Mouse (Mus musculus) neural tube, embryonic 13.5 days (tissue): ENCODE data around the gene Mnx1. TPM values are rescaled to one million over a fixed set of nuclear protein-coding genes. Genes with fewer than 3 reads are reported as not detected.

Experiments used
- ATAC-seq: fragments of 200-750 bp; cut with Nextera tagmentation; 2 replicates; pipeline ENCODE4 v1.8.0; 2017; ENCODE audit warnings: low read depth, mild to moderate bottlenecking, moderate TSS enrichment, moderate library complexity
- H3K27ac ChIP-seq: fragments of 300-500 bp; sonication (generic); replicated peaks from 2 replicates; pipeline ENCODE4 v1.5.1; 2015; ENCODE audit warnings: moderate library complexity, mild to moderate bottlenecking, inconsistent platforms
- H3K27me3 ChIP-seq: fragments of 300-500 bp; sonication (generic); 2 replicates; pipeline ENCODE4 v1.6.1; 2015; ENCODE audit warnings: mild to moderate bottlenecking, inconsistent platforms
- H3K36me3 ChIP-seq: fragments of 300-500 bp; sonication (generic); 2 replicates; pipeline ENCODE4 v1.6.1; 2015; ENCODE audit warnings: mild to moderate bottlenecking, inconsistent platforms
- H3K4me1 ChIP-seq: fragments of 300-500 bp; sonication (generic); replicated peaks from 2 replicates; pipeline ENCODE4 v1.6.1; 2015; ENCODE audit warnings: inconsistent platforms
- H3K4me2 ChIP-seq: fragments of 300-500 bp; sonication (generic); 2 replicates; pipeline ENCODE4 v1.6.1; 2015; ENCODE audit warnings: inconsistent platforms, mild to moderate bottlenecking, moderate library complexity
- H3K4me3 ChIP-seq: fragments of 300-500 bp; sonication (generic); 2 replicates; pipeline ENCODE4 v1.5.1; 2015; ENCODE audit warnings: mild to moderate bottlenecking, inconsistent platforms
- H3K9ac ChIP-seq: fragments of 300-500 bp; sonication (generic); 2 replicates; pipeline ENCODE4 v1.6.1; 2015; ENCODE audit warnings: moderate library complexity, mild to moderate bottlenecking, inconsistent platforms
- H3K9me3 ChIP-seq: fragments of 300-500 bp; sonication (generic); 2 replicates; pipeline ENCODE4 v1.6.1; 2016; ENCODE audit warnings: inconsistent platforms
- whole genome bisulfite sequencing: fragments of 180-500 bp; shearing (Covaris S2); methylation state at CpG from one replicate; pipeline ENCODE4 v1.1.7; 2015; 5-methylcytosine and 5-hydroxymethylcytosine counted together
- polyA plus RNA-seq: library from polyadenylated mRNA; unstranded; fragments of >200 nt; fragmentation: Nextera tagmentation; extraction: Ambion mirVana; gene quantifications from 2 replicates; pipeline ENCODE4 v1.2.1, GENCODE M21; 2015

The Mnx1 gene
- polyA plus RNA-seq: 3.0 and 3.6 TPM in 2 replicates

DNA sequence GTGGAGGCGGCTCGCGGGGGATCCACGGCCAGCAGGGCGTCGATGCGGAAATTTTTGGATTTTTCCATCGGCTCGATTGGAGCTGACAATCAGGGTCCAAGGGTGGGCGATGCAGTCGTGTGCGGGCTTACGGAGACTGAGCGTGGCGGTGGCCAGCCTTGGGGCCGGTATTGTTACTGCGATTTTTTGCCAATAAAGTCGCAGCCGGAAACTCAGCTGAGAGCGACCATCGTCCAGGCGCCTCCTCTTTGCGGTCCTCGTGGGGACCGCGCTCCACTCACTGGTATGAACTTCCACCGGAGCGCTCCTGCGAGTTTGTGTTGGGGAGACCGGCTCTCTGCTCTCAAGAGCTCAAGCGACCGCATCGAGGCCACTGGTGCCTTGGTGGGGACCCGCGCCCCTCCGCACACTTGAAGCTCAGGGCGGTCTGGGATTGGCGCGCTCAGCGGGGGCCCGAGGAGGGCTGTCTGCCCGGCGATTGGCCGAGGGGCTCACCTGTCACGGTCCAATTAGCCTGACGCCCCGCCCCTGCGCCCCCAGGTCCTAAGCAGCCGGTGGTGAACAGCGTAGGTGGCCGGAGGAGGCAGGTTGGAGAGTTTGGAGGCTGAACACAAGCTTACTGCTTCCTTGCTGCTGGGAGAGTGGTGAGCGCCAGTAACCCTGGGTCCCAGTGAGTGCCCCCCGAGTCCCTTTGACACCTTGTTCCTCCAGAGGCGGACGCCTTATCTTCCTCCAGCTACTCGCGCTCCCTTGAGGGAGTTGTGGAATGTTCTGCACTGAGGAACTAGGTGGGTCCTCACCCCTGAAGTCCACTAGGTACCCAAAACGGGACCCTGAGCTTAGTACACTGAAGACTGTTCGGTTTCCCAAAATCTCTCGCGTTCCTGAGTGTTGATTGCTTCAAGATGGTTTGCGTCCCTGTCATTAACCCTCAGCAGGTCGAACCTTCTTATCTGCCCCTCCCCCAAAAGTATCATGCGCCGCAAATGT lies at the start of gene Mnx1:
Mnx1 (minus strand) TSS at position 263 of the 990 bp plus-strand sequence.
- peaks cover 100% of the 10 kb centered on the region for H3K27me3 ChIP-seq
- ATAC-seq: peak; percentile 52
- no peak within 1 kb of the TSS for H3K27ac ChIP-seq
- peak within 1 kb of the TSS; percentile 34 for H3K4me3 ChIP-seq
- H3K9me3 ChIP-seq: no peaks in the 10 kb centered on the region
- H3K36me3 ChIP-seq: no peaks in the 10 kb centered on the region
- peak within 1 kb of the TSS; percentile 46 for H3K4me2 ChIP-seq
- peaks cover 16% of the 10 kb centered on the region for H3K4me1 ChIP-seq
- under 1% methylated on average over 65 of the region's 65 CpGs for WGBS
- peak within 1 kb of the TSS; percentile 27; the same call in 1 of the 2 replicates for H3K9ac ChIP-seq

DNA sequence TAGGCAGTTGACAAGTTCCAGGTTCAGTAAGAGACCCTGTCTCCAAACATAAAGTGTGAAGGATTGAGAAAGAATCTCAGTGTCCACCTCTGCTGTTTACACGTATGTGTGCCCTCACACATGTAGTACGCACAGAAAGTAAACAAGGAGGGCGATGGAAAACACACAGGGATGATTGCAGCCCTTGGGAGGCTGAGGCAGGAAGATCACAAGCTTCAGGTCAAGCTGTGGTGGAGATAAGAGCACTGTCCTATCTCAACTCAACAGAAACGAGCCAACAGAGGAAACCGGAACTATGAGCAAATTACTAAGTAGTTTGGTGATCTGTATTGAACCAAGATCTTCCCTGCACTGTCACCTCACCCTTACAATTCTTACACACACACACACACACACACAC lies 38.2 kb upstream of the Mnx1 start:
- Histone ChIP-seq H3K9me3 (no peaks in the 10 kb centered on the region), H3K36me3 (no peaks in the 10 kb centered on the region), H3K27ac (no peak overlapping the region), H3K9ac (no peak overlapping the region), H3K4me3 (no peak overlapping the region), H3K4me1 (no peaks in the 10 kb centered on the region), H3K4me2 (no peak overlapping the region), H3K27me3 (no peaks in the 10 kb centered on the region)
- ATAC-seq: no peak
- 91% methylated on average over 5 of the region's 5 CpGs for WGBS

DNA sequence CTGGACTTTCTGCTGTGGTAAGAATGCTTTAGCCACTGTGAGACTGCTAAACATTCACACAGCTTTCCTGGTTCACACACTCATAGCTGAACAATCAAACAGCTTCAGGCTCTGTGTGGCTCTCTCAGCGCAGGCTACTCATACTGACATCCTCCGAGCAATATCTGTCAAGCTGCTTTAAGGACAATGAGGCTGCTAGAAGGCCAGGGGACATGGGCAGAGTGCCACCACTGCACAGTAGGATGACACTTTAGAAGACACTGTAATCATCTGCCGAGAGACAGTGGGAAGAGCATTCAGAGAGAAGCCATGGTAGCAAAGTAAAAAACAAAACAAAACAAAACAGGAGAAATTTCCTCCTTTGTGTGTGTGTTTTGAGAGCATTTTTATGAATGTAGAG lies 37.6 kb upstream of the Mnx1 start:
- Histone ChIP-seq H3K9ac (no peak overlapping the region), H3K4me1 (no peaks in the 10 kb centered on the region), H3K27me3 (no peaks in the 10 kb centered on the region), H3K4me3 (no peak overlapping the region), H3K9me3 (no peaks in the 10 kb centered on the region), H3K4me2 (no peak overlapping the region), H3K36me3 (no peaks in the 10 kb centered on the region), H3K27ac (no peak overlapping the region)
- no peak for ATAC-seq
- 77% methylated on average over 3 of the region's 3 CpGs for WGBS

DNA sequence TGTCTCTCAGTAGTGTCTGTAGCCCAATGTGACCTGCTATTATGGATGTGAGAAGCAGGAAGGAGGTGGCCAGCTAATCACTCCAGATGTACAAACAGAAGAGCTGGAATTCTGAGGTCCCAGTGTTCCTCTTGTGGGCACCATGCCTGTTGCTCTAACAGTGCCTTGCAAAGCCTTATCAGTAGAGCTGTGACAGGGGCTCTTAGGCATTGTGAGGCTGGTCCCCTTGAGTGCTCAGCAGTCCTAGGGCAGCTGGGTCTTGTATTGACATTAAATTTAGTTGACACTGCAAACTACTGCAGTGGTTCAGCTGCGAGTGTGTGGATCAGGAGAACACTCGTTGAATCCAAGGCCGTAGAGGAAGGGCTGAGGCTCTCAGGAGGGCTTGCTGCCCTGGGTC lies 28.7 kb upstream of the Mnx1 start:
- Histone ChIP-seq H3K27me3 (no peaks in the 10 kb centered on the region), H3K27ac (no peak overlapping the region), H3K9ac (no peak overlapping the region), H3K36me3 (no peaks in the 10 kb centered on the region), H3K4me2 (no peak overlapping the region), H3K9me3 (no peaks in the 10 kb centered on the region), H3K4me3 (no peak overlapping the region), H3K4me1 (no peaks in the 10 kb centered on the region)
- WGBS: 72% methylated on average over 3 of the region's 3 CpGs
- ATAC-seq: no peak

DNA sequence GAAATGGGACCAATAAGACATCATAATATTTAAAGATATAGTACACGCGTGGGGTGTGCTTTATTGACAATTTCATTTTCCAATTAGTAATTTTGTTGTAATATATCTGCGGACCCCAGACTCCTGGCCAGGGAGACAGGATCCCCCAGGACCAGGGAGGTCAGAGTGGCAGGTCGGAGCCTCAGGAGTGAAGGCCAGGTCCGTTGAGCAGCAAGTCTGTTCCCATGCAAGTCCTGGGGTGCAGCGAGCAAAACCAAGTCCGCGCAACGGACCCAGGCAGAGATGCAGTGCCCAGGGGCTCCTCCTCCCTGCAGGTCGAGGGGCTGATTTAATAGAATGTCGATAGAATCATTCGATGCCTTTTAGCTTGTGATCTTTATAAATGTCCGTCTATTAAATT lies 9.1 kb upstream of the Mnx1 start:
- Histone ChIP-seq H3K36me3 (no peaks in the 10 kb centered on the region), H3K9me3 (no peaks in the 10 kb centered on the region), H3K9ac (no peak overlapping the region), H3K4me1 (peaks cover 10% of the 10 kb centered on the region; the same call in 1 of the 2 replicates), H3K4me3 (no peak overlapping the region), H3K27me3 (peaks cover 96% of the 10 kb centered on the region), H3K27ac (no peak overlapping the region), H3K4me2 (no peak overlapping the region)
- WGBS: 15% methylated on average over 13 of the region's 13 CpGs
- no peak for ATAC-seq

DNA sequence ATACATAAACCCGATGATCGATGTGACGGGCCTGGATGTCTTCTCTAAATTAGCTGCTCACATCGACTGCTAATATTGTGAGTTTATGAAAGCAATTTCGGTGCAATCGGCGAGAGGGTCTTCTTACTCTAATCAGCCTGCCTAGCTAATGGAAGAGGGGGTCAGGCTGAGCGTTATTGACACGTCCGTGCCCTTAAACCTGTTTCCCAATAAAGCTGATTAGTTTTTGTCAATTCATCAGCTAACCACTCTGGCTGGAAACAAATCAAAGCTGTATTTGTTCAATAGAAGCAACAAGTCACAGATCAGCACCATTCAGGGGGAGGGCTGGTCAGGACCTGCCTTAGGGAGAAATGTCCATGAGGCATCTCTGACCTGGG lies 7.7 kb upstream of the Mnx1 start:
- WGBS: under 1% methylated on average over 10 of the region's 10 CpGs
- ATAC-seq: no peak
- no peak overlapping the region for H3K9ac ChIP-seq
- no peak overlapping the region for H3K4me3 ChIP-seq
- H3K9me3 ChIP-seq: no peaks in the 10 kb centered on the region
- no peak overlapping the region for H3K4me2 ChIP-seq
- no peaks in the 10 kb centered on the region for H3K36me3 ChIP-seq
- H3K4me1 ChIP-seq: peaks cover 10% of the 10 kb centered on the region; the same call in 1 of the 2 replicates
- H3K27me3 ChIP-seq: peaks cover 98% of the 10 kb centered on the region
- H3K27ac ChIP-seq: no peak overlapping the region

DNA sequence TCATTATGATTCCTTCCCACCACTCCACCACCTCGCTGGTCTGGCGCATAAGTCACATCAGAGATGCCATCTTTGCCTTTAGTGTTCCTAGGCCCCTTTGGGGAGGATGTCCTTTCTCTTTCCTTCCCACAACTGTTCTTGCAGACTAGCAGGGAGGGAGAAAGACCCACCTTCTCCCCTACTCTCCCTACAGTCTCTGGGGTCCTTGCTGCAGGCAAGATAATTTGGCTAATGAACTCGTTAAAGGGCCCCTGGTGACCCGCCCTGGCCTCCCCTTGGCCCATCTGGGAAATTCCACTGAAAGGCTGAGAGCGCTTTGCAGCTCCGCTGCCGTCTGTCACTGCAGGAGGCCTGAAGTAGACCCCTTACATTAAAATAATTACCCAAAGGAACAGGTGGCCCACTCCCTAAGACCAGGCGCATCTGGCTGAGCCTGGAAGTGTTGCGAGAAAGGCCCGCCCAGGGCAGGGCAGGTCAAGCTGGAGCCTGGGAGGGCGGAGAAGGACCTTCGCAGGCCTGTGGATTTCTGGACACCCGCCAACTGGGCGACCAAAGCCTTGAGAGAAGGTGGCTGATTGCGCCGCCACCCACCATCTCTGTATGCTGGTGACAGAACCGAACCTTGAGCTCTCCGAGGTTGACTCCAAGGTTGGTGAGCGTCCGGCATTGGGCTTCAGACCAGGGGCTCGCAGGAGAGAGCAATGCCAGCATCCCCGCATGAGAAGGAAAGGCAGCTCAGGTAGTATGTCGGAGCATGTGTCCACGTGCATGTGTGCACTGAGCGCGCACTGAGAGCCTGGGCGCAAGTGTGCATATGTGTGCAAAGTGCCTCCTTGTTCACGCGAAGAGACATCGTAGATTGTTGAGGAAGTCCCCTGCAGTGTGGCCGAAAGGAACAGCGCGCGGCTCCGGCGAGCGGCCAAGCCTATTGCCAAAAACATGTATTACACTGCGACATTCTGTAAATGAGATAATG lies 7.0 kb upstream of the Mnx1 start:
- no peaks in the 10 kb centered on the region for H3K9me3 ChIP-seq
- H3K27ac ChIP-seq: no peak overlapping the region
- ATAC-seq: no peak
- no peak overlapping the region for H3K4me3 ChIP-seq
- peaks cover 10% of the 10 kb centered on the region; the same call in 1 of the 2 replicates for H3K4me1 ChIP-seq
- H3K27me3 ChIP-seq: peaks cover 99% of the 10 kb centered on the region
- no peak overlapping the region for H3K4me2 ChIP-seq
- H3K36me3 ChIP-seq: no peaks in the 10 kb centered on the region
- under 1% methylated on average over 38 of the region's 38 CpGs for WGBS
- no peak overlapping the region for H3K9ac ChIP-seq

DNA sequence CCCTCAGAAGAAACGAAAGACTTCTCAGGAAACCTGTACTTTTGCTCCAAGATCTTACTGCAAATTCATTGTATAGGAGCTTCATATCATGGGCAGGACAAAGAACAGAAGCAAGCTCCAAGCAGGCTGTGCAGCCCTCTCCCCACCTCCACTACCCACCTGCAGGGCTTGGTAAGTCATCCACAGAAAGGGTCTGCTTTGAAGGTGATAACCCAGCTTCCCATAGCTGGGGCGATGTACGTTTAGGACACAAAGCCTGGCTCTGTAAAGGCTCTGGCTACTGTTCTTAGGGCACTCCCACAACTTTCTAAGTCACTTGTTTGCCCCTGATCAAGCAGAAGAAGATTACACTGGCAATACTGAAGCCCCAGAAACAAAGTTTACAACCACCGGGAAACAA lies 5.5 kb upstream of the Mnx1 start:
- no peaks in the 10 kb centered on the region for H3K9me3 ChIP-seq
- 2% methylated on average over 4 of the region's 4 CpGs for WGBS

DNA sequence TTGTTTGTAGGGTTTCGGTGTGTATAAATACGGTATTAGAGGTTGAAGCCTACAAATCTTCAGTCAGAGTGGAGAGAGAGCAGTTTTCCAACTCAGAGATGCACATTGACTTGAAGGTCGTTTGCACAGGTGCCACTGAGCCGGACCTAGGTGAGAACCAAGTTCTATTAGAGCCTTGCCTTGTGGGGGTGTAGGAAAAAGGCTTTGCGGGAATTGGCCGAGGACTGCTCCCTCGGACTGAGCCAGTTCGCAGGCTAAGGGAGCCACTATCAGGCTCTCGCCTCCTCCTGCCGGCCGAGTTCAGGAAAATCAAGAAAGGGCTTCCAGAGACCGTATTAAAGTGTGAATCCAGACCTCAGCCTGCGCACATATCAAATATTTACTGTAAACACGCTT lies 926 bp upstream of the Mnx1 start:
- 1% methylated on average over 14 of the region's 14 CpGs for WGBS
- Histone ChIP-seq H3K27me3 (peaks cover 100% of the 10 kb centered on the region), H3K4me3 (no peak overlapping the region), H3K36me3 (no peaks in the 10 kb centered on the region), H3K9ac (no peak overlapping the region), H3K9me3 (no peaks in the 10 kb centered on the region), H3K4me1 (peaks cover 16% of the 10 kb centered on the region), H3K27ac (no peak overlapping the region), H3K4me2 (peak overlapping the region; percentile 46; the same call in 1 of the 2 replicates)
- no peak for ATAC-seq

More for the DNA sequence above, 5.5 kb upstream of the Mnx1 start:
- Histone ChIP-seq H3K27ac (no peak overlapping the region), H3K9ac (no peak overlapping the region), H3K27me3 (peaks cover 99% of the 10 kb centered on the region), H3K4me2 (no peak overlapping the region), H3K4me3 (no peak overlapping the region), H3K4me1 (peaks cover 11% of the 10 kb centered on the region; the same call in 1 of the 2 replicates), H3K36me3 (no peaks in the 10 kb centered on the region)
- ATAC-seq: no peak

DNA sequence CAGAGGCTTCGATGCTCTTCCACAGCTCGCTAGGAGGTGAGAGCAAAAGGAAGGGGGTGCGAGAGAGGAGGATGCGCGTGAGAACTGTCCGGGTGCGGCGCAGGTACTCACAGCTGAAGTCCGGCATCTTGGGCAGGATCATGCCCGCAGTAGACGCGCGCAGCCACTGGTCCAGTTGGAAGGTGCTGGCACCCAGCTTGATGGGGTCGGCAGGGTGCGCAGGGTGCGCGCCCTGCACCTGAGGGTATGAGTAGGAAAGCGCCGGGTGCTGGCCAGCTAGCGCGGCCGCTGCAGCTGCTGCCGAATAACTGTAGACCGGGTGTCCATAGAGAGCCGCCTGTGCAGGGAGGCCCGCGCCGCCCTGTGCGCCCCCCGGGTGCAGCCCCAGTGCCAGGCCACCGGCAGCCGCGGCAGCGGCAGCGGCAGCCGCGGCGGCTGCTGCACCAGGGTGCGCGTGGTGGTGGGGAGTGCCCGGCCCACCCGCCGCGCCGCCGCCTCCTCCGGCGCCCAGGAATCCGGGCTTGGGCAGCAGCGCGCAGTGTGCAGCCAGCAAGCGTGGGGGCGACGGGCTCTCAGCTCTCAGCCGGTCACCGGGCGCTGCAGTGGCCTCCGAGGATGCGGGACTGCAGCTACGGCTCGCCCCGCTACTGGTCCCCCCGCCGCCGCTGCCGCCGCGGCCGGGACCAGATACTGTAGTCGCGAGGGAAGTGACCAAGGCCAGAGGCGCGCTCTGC lies 629 bp downstream of the Mnx1 start:
- H3K9ac ChIP-seq: peak overlapping the region; percentile 27; the same call in 1 of the 2 replicates

DNA sequence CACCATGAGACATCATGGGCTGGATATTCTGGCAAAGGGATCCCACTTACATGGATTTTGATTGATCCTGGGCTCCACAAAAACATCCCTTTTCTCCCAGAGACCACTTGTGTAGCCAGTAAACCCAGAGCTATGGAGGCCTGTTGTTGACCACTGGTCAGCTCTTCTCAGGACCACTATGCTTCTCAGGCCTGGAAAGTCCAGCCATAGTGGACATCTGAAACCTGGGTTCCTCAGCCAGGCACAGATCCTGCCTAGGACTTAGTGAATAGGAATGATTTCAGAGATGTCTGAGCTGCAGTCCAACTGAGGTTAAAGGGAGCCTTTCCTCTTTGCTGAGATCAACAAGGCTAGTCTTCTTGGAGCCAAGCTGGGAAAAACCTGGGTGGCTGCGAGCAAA lies 2.2 kb downstream of the Mnx1 start:
- WGBS: 0% methylated on average over 1 of the region's 1 CpGs
- H3K4me3 ChIP-seq: peak overlapping the region; percentile 34; the same call in 1 of the 2 replicates
- H3K9ac ChIP-seq: no peak overlapping the region
- no peaks in the 10 kb centered on the region for H3K36me3 ChIP-seq
- no peak overlapping the region for H3K27ac ChIP-seq
- H3K9me3 ChIP-seq: no peaks in the 10 kb centered on the region
- no peak overlapping the region for H3K4me2 ChIP-seq
- H3K4me1 ChIP-seq: peaks cover 16% of the 10 kb centered on the region
- ATAC-seq: no peak
- H3K27me3 ChIP-seq: peaks cover 100% of the 10 kb centered on the region

More for the DNA sequence above, 629 bp downstream of the Mnx1 start:
- no peaks in the 10 kb centered on the region for H3K36me3 ChIP-seq
- H3K27me3 ChIP-seq: peaks cover 100% of the 10 kb centered on the region
- no peaks in the 10 kb centered on the region for H3K9me3 ChIP-seq
- H3K4me2 ChIP-seq: peak overlapping the region; percentile 46
- peak; percentile 19; the same call in 1 of the 2 replicates for ATAC-seq
- WGBS: under 1% methylated on average over 73 of the region's 73 CpGs
- H3K4me1 ChIP-seq: peaks cover 16% of the 10 kb centered on the region
- H3K4me3 ChIP-seq: peak overlapping the region; percentile 34
- H3K27ac ChIP-seq: no peak overlapping the region
